Mouse (Mus musculus): ENCODE data around the gene Dynll2.

The Dynll2 gene

DNA sequence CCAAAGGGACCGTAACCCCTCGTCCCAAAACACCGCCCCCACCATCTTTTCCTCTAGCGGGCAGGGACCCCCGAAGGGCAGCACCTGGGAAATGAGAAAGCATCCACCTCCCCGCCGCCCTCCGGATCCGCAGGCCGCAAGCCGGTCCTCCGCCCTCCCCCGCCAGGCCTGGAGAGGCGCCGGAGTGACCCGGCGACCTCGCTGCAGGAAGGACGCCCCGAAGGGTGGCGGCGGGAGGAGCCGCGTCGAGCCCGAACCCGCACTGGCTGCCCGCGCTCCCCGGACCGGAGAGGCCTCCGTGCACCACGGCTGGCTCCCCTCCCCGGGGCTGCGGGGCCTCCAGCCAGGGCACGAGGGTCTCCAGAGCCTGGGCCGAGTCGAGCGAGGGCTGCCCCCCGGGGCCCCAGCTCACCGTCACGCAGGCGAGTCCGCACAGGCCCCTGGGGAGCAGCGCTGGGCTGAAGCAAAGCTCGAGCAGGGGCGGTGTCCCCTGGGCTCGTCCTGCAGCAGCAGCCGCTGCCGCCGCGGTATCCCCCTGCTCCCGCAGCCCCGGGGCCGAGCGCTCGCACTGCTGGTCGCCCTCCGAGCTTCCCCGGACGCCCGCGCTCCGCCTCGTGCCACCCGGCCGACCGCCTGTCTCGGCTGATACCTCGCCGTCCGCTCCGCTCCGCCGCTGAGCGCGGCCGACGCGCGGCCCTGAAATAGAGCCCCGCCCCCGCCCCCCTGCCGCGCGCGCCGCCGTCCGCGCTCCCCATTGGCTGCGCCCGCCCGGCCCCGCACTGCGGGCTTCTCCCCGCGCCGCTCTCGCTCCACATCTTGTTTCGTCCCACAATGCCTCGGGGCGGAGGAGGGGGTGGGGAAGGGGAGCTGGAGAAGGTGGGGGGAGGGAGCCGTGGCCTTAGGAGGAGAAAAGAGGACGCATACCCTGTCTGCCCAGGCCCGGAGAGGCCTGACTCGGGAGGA is at the start of gene Dynll2:
TSS of gene Dynll2 (minus strand) at position 703 of the 963 bp plus-strand sequence.
- DNase-seq (ENCODE audit: low spot score in 2 of 2): peak; percentile 84 to 87

DNA sequence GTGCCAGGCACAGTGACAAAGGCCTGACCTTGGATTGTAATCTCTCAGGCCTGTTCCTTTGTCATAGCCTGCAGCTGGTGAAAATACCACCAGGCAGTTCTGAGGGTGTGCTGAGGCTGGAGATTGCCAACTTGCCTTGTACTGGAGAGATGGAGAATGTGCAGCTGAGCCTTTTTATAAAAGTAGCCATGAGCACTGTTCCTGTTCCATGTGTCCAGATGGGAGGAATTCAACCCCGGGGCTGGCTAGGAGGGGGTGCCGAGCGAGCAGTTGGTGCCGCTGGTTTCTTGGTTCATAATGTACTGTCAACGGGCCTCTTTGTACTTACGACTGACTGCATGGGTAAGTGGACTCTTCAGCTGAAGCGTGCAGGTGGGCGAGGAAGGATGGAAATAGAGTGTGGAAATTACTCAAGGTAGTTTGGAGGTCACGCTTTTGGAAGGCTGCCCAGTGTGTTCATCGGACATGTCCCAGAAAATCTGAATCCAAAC is 49.5 kb upstream of the Dynll2 start:
- no peak for DNase-seq (ENCODE audit: low spot score in 2 of 2)

DNA sequence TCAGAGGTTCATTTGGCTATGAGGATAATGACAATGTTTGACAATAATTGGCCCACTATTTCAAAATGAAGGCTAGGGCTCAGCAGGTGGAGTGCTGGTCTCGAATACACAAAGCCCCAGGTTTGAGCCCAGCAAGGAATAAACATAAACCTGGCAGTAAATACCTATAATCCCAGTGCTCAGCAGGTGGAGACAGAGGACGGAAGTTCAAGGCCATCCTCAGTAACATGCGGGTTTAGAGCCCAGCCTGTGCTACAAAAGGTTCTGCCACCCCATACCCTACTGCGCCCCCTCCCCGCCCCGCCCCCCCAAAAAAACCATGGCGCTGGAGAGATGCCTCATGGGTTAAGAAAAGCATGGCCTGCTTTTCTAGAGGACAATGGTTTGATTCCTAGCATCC is 48.6 kb upstream of the Dynll2 start:
- DNase-seq (ENCODE audit: low spot score in 2 of 2): no peak

DNA sequence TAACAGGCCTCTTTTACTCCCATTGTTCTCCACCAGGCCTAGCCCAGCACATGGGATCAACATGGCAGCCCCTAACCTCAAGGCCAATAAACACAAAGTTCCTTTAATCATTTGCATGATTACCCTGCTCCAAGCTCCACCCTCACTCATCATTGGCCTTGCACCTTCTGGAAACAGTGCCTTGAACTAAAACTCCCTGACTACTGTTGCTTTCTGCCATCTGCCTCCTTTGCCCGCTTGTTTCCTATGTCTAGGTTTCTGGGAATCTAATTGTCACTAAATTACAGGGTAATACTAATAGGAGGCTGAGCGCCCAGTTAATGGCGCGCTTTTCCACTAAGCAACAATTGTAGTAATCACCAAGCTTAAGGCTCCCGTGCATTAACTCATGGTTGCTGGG is 44.4 kb upstream of the Dynll2 start:
- no peak for DNase-seq (ENCODE audit: low spot score in 2 of 2)

DNA sequence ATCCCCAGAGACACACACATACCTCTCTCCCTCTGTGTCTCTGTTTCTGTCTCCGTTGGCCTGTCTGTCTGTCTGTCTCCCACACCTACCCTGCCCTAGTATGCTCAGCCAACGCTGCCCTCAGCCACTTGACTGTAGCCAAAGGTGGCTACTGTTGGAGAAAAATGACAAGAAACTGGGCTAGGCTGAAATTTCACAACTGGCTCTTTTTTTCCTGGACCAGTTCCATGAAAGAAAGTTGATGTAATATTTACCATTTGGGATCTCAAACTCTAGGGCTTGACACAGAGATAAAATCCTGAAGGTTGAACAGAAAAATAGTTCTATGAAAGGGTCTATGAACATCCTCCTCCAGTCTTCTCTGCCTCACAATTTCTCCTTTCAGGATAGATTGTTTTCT is 43.5 kb upstream of the Dynll2 start:
- no peak for DNase-seq (ENCODE audit: low spot score in 2 of 2)

DNA sequence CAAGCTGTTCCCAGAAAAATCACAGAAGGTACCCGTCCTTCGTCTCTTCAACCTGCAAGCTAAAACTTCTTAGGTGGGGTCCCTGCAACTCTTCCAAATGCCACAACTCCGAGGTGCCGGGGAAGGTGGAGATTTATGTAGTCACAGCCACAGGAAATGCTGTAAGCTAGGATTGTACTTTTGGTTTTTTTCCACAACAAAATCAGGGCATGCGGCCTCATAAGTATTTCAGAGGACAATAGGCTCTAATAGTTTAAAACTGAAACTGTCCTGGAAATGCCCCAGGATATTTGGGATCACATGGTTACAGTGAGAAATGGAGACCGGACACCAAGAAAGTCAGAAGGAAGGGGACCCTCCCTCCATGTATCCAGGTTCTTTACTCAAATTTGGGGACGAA is 42.9 kb upstream of the Dynll2 start:
- no peak for DNase-seq (ENCODE audit: low spot score in 2 of 2)

DNA sequence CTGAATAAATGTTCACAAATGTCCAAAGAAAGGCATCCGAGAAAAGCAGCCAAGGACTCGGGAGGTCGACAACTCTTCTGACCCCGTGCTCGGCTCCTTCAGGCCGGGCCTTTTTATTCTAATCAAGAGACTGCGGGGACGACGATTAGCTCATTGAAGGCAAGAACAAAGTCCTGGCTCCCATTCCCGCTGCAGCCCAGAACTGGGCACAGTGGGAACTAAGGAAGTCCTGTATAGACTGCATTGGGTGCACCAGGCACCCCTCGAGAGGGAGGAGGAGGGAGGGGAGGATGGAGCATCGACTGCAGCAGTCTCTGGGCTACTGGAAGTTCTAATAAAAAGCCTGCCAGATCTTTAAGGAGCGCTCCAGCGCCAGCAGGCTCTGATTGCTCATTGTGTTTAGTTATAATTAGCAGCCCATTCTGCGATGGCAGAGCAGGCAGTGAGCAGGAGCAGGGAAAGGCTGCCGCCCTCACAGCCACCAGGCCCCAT is 40.9 kb upstream of the Dynll2 start:
- DNase-seq (ENCODE audit: low spot score in 2 of 2): peak; percentile 65 to 72

DNA sequence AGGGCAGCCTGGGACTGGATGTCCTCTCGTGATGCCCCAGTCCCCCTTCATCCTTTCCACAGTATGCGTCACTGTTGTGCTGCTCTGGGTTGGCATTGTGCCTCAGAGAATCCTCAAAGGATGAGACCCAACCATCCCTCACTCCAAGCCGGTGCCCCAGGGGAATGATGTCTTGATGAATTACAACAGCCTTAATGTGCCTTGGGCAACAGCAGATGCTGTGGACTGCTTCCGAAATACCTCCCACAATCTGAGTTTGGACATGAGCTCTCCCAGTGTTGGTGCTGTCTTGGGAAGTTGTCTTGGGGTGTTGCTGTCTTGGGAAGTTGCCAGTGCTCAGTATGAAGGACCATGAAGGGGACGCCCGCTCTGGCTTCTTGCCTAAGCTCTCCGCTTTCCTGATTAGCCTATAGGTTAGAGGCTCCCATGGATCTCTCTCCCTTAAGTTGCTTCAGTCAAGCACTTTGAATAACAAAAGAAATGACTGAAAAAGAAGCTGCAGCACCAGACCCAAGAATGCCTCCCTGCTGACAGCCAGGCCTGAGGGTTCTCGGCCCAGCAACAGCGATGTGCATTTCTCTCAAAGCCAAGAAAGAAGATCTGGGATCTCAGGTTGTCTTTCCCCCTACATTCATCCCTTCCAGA is 40.2 kb upstream of the Dynll2 start:
- DNase-seq (ENCODE audit: low spot score in 2 of 2): no peak

DNA sequence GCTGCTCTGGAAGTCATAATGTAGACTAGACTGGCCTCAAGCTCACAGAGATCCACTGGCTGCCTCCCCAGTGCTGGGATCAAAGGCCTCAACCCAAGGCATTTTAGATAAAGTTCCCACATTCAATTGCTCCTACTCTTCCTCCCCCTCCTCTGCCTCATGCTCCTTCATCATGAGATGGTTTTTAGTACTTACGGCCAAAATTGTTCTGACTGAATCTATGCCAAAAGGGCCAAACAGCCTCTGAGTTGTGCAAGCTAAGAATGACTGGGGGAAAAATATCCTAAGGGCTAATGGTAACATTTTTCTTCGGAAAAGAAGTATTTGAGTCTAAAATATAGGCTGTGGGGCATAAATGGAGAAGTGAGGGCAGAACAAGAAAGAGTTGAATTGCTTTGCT is 36.6 kb upstream of the Dynll2 start:
- DNase-seq (ENCODE audit: low spot score in 2 of 2): no peak

DNA sequence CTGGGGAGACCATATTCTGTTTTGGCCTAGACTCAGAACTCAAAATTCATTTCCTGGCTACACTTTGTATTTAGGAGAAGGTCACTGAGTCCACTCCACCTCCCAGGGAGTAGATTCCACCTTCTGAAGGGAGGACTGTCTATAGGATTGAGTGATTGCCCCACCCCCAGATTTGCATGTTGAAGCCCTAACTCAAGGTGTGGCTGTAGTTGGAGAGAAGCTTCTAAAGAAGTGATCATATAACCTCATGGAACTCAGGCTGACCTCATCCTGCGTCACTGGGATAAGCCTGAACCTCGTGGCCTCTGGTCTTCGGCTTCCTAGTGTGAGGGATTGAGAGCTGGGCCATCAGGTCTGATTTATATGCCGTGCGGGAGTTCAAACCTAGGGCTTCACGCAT is 28.5 kb upstream of the Dynll2 start:
- DNase-seq (ENCODE audit: low spot score in 2 of 2): no peak

DNA sequence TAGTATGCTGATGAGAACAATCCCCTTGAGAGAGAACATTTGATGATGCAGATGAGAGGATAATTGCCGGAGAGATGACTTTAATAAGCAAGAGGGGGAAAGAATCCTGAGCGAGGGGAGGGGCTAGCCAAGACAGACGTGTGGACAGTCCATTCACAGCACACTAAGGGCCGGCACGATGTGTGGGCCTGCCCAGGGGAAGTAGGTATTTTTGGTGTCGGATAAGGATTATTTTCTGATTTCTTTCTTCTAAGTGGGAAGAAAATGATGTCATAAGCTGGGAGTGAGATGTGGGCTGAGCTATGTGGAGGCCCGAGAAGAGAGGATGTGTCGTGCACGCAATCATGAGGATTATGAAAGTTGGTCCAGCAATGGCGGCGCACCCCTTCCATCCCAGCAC is 27.8 kb upstream of the Dynll2 start:
- peak; percentile 44 to 63 for DNase-seq (ENCODE audit: low spot score in 2 of 2)

DNA sequence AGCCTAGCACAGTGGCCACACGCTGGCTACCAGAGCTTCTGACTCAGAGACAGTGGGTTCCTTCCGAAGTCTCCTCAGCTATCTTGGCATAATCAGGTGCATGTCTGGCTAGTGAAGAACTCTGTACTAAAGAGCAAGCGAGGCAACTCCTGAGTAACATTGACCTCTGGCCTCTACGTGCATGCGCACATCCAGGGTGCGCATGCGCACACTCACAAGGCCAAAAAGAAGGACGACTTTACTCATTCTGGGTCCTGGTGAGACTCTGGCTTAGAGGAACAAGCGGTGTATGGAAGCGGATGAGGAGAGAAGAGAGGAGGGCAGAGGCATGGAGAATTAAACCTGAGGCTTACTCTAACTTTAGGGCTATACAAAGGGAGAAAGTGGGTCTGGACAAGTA is 26.3 kb upstream of the Dynll2 start:
- no peak for DNase-seq (ENCODE audit: low spot score in 2 of 2)

DNA sequence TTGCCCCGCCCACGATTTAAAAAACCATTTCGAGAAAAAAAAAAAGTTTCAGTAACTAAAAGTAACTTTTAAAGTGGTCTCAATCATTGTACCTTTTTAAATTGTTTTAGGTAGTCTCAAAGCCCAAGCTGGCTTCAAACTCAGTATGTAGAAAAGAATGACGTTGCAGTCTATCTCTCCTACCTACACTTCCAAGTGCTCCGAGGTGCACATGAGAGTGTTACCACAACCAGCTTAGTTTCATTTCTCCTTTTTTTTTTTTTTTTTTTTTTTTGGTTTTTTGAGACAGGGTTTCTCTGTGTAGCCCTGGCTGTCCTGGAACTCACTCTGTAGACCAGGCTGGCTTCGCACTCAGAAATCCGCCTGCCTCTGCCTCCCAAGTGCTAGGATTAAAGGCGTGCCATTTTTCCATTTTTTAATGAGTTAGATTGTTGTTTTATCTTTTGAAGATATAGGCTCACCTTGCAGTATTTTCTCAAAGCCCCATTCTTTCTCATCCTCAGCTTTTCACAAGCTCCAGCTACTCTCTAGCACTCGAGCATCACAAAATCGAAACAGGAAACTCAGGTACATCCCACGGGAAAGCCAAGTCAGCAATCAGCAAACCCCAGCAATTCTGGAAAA is 25.4 kb upstream of the Dynll2 start:
- DNase-seq (ENCODE audit: low spot score in 2 of 2): no peak

DNA sequence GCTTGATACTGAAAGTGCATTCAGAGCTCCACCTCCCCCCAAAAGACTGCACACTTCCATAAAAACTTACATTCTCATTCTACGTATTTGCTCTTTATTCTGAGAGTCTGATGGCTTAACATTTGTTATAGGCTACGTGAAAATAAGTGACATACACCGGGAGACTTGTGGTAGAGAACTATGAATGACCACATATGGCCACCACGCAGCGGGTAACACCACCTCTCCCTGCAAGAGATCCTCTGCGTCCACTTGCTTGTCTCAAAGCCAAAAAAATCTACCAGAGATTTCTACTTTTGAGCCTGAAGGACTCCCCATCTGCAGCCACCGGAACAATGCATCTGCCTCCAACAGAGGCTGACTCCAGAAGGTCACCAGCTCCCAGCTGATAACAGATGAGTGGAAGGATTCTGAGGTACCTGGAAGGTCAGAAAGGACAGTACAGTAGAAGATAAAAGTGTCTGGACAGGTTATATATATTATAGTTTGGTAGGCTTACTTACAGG is 24.6 kb upstream of the Dynll2 start:
- no peak for DNase-seq (ENCODE audit: low spot score in 2 of 2)

DNA sequence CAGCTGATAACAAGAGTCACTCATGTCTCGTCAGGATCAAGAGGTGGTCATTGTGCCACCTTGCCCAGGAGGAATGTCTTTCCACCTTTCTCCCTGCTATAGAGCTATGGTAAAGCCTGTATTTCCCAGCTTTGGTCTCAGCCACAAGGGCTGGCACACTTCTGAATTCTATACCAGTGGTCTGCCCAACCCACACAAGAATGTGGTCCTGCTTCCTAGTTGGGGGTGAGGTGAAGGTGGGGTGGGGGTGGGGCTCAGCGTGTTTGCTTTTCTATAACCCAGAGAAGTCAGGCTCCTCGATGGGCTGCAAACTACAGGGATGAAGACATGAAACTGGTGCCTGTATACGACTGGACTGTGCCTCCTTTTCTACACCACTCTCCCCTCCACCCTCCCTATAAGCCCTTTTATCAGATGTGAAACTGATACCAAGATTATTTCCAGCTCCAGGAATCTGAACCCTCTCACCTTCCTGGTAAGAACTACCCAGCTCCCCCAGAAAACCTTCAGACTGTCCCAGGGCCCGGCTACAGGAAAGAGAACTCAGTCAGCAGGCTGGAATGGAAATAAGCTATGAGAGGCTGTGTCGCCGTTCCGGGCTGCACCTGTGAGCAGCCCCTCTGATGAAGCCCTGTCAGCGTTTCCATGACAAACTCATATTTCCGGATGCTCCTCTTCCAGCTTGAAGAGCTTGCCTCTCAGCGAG is 24.0 kb upstream of the Dynll2 start:
- DNase-seq (ENCODE audit: low spot score in 2 of 2): no peak

DNA sequence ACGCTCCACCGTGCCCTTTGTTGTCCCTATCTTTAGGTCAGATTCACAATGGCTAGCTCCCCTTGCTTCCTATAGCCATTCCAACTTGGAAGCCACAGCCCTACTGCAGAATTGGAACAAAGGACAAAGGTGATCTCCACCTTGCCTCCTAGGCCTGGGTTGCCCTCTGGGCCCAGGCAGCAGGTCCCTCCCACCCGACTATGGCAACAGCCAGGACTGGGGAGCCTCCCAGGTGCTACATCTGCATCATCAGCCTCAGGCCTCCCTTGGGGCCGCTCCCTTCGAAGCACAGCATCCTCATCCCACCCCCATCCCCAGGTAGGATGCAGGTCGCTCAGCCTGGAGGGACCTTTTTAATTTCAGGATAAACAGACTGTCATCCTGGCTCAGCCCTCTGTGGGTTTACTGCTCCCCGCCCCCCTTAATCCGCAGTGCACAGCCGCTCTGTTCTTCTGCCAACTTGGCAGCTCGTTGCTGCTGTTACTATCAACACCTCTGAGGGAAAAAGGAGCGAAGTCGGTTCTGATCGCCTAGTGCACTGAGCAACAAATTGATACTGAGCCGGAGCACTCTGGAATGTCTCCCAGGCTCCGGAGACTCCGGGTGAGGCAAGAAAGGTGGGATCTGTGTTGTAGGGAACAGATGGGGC is 22.3 kb upstream of the Dynll2 start:
- DNase-seq (ENCODE audit: low spot score in 2 of 2): peak; percentile 59 to 65

DNA sequence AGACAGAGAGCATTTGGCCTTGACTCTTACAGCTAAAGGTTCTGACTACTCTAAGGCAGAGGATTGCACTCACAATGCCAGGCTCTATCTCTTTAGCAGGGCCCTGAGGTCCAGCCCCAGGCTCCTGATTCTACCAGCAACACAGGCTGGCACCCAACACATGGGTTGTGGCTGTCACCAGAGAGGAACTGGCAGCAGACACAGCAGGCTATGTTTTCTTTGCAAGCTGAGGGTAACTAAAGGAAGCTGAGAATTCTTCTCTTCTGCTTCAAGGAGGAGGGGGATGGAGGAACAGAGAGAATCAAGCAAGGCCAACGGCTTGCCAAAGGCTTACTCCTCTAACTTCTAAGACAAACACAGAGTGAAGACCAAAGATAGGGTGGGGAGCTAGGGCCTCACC is 21.3 kb upstream of the Dynll2 start:
- DNase-seq (ENCODE audit: low spot score in 2 of 2): no peak

DNA sequence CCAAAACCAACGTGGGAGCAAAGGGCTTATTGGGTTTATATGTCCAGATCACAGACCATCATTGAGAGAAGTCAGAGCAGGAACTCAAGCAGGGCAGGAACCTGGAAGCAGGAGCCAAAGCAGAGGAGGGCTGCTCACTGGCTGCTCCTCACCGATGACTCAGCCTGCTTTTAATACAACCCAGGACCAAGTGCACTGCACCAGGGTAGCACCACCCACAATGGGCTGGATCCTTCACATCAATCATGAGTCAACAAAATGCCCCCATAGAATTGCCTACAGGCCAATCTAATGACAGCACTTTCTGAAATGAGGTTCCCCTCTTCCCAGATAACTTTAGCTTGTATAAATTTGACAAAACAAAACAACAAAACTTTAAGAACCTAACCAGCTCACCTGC is 16.8 kb upstream of the Dynll2 start:
- DNase-seq (ENCODE audit: low spot score in 2 of 2): no peak

DNA sequence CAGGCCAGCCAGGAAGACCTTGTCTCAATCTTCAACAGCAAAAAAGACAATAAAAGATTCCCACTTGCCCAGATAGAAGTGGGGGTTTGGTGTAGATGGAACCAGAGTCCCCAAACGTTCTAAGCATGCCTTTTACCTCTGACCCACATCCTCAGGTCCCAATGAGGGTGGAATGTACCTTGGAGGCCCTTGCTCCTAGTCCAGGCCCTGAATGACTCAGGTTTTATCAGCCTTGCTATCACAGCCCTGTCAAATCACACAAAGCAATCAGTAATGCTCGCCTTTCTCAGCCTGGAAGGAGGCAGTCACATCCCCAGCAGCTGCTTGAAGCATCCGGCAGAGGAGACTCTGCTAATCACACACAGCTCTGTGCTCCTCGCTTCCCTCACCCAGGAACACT is 15.4 kb upstream of the Dynll2 start:
- no peak for DNase-seq (ENCODE audit: low spot score in 2 of 2)

DNA sequence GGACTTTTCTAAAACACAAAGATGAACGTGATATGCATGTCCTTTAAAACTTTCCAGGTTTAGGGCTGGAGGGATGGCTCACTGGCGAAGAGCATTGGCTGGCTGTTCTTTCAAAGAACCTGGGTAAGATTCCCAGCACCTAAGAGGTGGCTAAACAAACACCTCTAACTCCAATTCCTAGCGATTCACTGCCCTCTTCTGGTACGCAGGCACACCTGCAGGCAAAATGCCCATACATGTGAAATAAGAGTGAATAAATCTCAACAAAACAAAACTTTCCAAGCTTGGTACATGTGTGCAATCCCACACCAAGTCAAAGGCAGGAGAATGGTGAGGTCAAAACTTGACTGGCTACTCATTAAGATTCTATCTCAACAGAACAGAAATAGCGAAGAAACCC is 12.4 kb upstream of the Dynll2 start:
- DNase-seq (ENCODE audit: low spot score in 2 of 2): no peak

DNA sequence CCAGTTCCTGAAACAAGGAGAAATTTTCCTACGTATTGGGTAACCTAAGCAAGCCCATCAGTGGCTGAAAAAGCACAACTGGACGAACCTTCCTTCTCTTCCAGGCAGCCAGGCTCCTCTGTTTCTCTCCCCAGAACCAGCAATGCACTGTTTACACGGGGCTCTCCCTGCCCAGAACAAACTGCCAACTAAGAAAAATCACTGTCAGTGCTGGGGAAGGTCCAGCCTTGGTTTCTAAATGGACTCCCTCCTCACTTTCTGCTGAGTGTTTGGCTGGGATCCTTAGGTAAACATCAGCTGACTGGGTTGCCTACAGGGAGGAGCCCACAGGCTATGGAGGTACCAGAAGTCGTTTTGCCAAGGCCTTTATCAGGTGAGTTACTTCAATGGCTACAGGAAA is 4.5 kb upstream of the Dynll2 start:
- DNase-seq (ENCODE audit: low spot score in 2 of 2): no peak

Data from right cerebral cortex, adult 2 months (tissue).